8 mouse cellular contexts compared by ENCODE assay signal in the genomic region with DNA sequence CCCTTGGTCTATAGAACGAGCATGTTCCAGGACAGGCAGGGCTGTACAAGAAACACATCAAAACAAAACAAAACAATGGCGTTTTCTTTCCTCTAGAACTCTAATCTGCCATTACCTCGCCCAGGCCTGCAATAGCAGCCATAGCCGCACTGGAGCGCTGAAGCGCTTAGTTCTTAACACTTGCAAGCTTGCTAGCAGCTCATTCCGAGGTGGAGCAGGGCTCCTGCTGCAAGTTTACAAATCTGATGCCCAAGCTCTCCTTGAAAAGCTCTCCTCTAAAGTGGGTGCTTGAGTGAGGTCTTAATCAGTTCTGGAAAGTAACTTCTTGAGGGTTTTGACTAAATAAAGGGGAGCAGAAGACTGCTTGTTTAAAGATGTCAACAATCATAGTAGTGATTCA.
DNase-seq lines count a peak whose midpoint lies in the region; ATAC-seq and TF ChIP-seq lines count a peak whose summit lies in the region.

No protein-coding gene starts in this region.

- 50% methylated on average over 7 of the region's 7 CpGs for WGBS in kidney, adult 2 months
- WGBS in kidney, embryonic 16.5 days: 61% methylated on average over 7 of the region's 7 CpGs
- WGBS in limb, embryonic 14.5 days: 52% methylated on average over 7 of the region's 7 CpGs

- no peaks in the 10 kb centered on the region for H3K36me3 ChIP-seq in kidney, adult 2 months (ENCODE audit: control insufficient read depth, insufficient read depth, low read length)
- H3K36me3 ChIP-seq in kidney, embryonic 16.5 days (ENCODE audit: insufficient read depth, low read length): no peaks in the 10 kb centered on the region
- no peaks in the 10 kb centered on the region for H3K36me3 ChIP-seq in limb, embryonic 14.5 days (ENCODE audit: control insufficient read depth, insufficient read depth, low read length)

- no peak for ATAC-seq in kidney, embryonic 16.5 days (ENCODE audit: low FRiP score, low TSS enrichment)
- ATAC-seq in limb, embryonic 14.5 days (ENCODE audit: low FRiP score, low read depth): no peak

- H3K4me3 ChIP-seq in kidney, adult 2 months (ENCODE audit: insufficient read depth, low read depth, low read length): no peak overlapping the region
- H3K4me3 ChIP-seq in kidney, embryonic 16.5 days (ENCODE audit: low read length): no peak overlapping the region
- no peak overlapping the region for H3K4me3 ChIP-seq in limb, embryonic 14.5 days (replicated peaks; ENCODE audit: low read length)

- no peak overlapping the region for H3K27ac ChIP-seq in kidney, adult 2 months (ENCODE audit: insufficient read depth, low read depth, low read length)
- H3K27ac ChIP-seq in kidney, embryonic 16.5 days (ENCODE audit: low read length): no peak overlapping the region
- H3K27ac ChIP-seq in limb, embryonic 14.5 days (replicated peaks; ENCODE audit: low read depth, low read length): no peak overlapping the region

- no peaks in the 10 kb centered on the region for H3K27me3 ChIP-seq in kidney, adult 2 months (replicated peaks; ENCODE audit: control insufficient read depth, insufficient read depth, low read length)
- H3K27me3 ChIP-seq in kidney, embryonic 16.5 days (ENCODE audit: insufficient read depth, low read length): no peaks in the 10 kb centered on the region
- no peaks in the 10 kb centered on the region for H3K27me3 ChIP-seq in limb, embryonic 14.5 days (ENCODE audit: control insufficient read depth, insufficient read depth, low read length)

- no peak for TF ChIP-seq POLR2A in kidney, adult 2 months (IDR thresholded peaks at IDR 0.05; ENCODE audit: low read depth, low read length)
- TF ChIP-seq POLR2A in limb, embryonic 14.5 days (IDR thresholded peaks at IDR 0.05; ENCODE audit: borderline replicate concordance, extremely low read depth, insufficient read depth, insufficient read length): no peak

- H3K9ac ChIP-seq in kidney, embryonic 16.5 days (replicated peaks; ENCODE audit: low read length): no peak overlapping the region
- H3K9ac ChIP-seq in limb, embryonic 14.5 days (ENCODE audit: low read depth, low read length, severe bottlenecking): no peak overlapping the region

- no peaks in the 10 kb centered on the region for H3K4me1 ChIP-seq in kidney, adult 2 months (ENCODE audit: control insufficient read depth, insufficient read depth, low read length)
- H3K4me1 ChIP-seq in kidney, embryonic 16.5 days (ENCODE audit: insufficient read depth, low read length): no peaks in the 10 kb centered on the region
- no peaks in the 10 kb centered on the region for H3K4me1 ChIP-seq in limb, embryonic 14.5 days (ENCODE audit: control insufficient read depth, insufficient read depth, low read length)

- peak; percentile 75 to 77 for DNase-seq in cerebellum, postnatal 10 days
- no peak for DNase-seq in cerebellum, adult 9-11 months
- peak; percentile 31 for DNase-seq in kidney, adult 2 months
- peak; percentile 36 for DNase-seq in embryo, embryonic 10.5 days (ENCODE audit: low spot score)
- DNase-seq in limb, embryonic 14.5 days (ENCODE audit: low spot score): peak; percentile 20
- no peak for DNase-seq in spleen, postnatal 4 days (ENCODE audit: low spot score in 2 of 2)
- DNase-seq in gastrocnemius, postnatal 25 days: no peak

- peak; percentile 47; the same call in 1 of the 2 replicates for TF ChIP-seq CTCF in kidney, adult 2 months (conservative IDR thresholded peaks at IDR 0.05; ENCODE audit: insufficient read depth, insufficient read length, low read depth, low read length)

- H3K9me3 ChIP-seq in kidney, embryonic 16.5 days (ENCODE audit: low read length): no peaks in the 10 kb centered on the region
- H3K9me3 ChIP-seq in limb, embryonic 14.5 days (ENCODE audit: control insufficient read depth, low read length): no peaks in the 10 kb centered on the region

- no peak overlapping the region for H3K4me2 ChIP-seq in kidney, embryonic 16.5 days (replicated peaks; ENCODE audit: low read depth, low read length)
- no peak overlapping the region for H3K4me2 ChIP-seq in limb, embryonic 14.5 days (replicated peaks; ENCODE audit: low read depth, low read length, severe bottlenecking)

Comparison
In these comparisons a context has a peak if more than half of its experiments do, and no peak if none do; other contexts are left out.
1. DNase-seq: peak in cerebellum, postnatal 10 days (2 of 2), kidney, adult 2 months (single experiment), embryo, embryonic 10.5 days (single experiment) and limb, embryonic 14.5 days (single experiment); none in cerebellum, adult 9-11 months (single experiment), spleen, postnatal 4 days (0 of 2) and gastrocnemius, postnatal 25 days (single experiment).